ENCODE assay signal across 10 mouse cellular contexts in the genomic region with DNA sequence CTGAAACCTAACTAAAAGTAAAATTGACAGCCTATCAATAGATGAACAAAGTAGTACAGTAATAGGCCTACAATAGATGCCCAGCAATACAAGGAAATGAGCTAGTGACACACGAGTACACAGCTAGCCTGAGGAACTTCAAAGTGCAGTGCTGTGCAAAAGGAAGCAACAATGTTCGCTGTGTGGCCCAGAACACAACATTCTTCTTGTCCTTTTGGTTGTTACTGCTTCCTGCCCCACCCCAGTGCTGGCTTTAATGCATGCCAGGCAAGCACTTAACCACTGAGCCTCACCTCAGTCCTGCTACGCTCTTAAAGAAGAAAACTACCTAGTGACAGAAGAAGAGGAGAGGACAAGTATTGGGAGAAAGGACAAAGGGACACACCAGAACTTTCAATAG.
DNase-seq lines count a peak whose midpoint lies in the region; ATAC-seq lines count a peak whose summit lies in the region.
"Had no signal": no experiment of that assay in that cellular context is flagged by ENCODE, and none has a peak within 500 bp of the region (broad histone marks: within the 10 kb centered on the region; RNA-seq: fewer than 3 reads in every experiment).

No protein-coding gene starts in this region.

- 0 out of 2 replicates have a peak overlapping the region, but pooled peaks have one; percentile 20 for H3K27ac ChIP-seq in neural tube, embryonic 15.5 days (replicated peaks)
- peak overlapping the region; percentile 48; the same call in 1 of the 2 replicates for H3K27ac ChIP-seq in stomach, embryonic 15.5 days
- H3K27ac ChIP-seq: intestine, embryonic 15.5 days had no signal

- no peak overlapping the region for H3K4me3 ChIP-seq in neural tube, embryonic 15.5 days (replicated peaks)
- H3K4me3 ChIP-seq in stomach, embryonic 15.5 days (replicated peaks), result no peak overlapping the region
- H3K4me3 ChIP-seq: intestine, embryonic 15.5 days had no signal

- no peaks in the 10 kb centered on the region for H3K27me3 ChIP-seq in neural tube, embryonic 15.5 days (replicated peaks)
- H3K27me3 ChIP-seq in stomach, embryonic 15.5 days (replicated peaks), result no peaks in the 10 kb centered on the region
- H3K27me3 ChIP-seq: intestine, embryonic 15.5 days had no signal

- intact Hi-C loops in heart, postnatal 10 days (cut with DNase I), result no loop called here

- peaks cover 36% of the 10 kb centered on the region for H3K36me3 ChIP-seq in neural tube, embryonic 15.5 days
- peaks cover 8% of the 10 kb centered on the region for H3K36me3 ChIP-seq in stomach, embryonic 15.5 days

- no peak for ATAC-seq in neural tube, embryonic 15.5 days (ENCODE audit: low FRiP score)
- no peak for ATAC-seq in stomach, embryonic 15.5 days (ENCODE audit: insufficient read depth, low FRiP score, low read depth)
- ATAC-seq: intestine, embryonic 15.5 days had no signal

- no peaks in the 10 kb centered on the region for H3K9me3 ChIP-seq in neural tube, embryonic 15.5 days (replicated peaks)
- H3K9me3 ChIP-seq in stomach, embryonic 15.5 days, result no peaks in the 10 kb centered on the region
- H3K9me3 ChIP-seq: intestine, embryonic 15.5 days had no signal

- H3K4me2 ChIP-seq in neural tube, embryonic 15.5 days, result no peak overlapping the region
- H3K4me2 ChIP-seq in stomach, embryonic 15.5 days, result no peak overlapping the region
- H3K4me2 ChIP-seq: intestine, embryonic 15.5 days had no signal

- WGBS in neural tube, embryonic 15.5 days, result 80% methylated on average over 3 of the region's 3 CpGs
- WGBS in large intestine, adult 2 months, result 24% methylated on average over 3 of the region's 3 CpGs
- 66% methylated on average over 3 of the region's 3 CpGs for WGBS in stomach, embryonic 15.5 days

- DNase-seq in neural tube, embryonic 10.5 days (ENCODE audit: extremely low spot score, low spot score), result no peak
- peak; percentile 26 for DNase-seq in ZHBTc4 (ENCODE audit: low read depth, low spot score)
- DNase-seq in large intestine, adult 2 months (ENCODE audit: low read depth, low spot score), result peak; percentile 14
- no peak for DNase-seq in heart, postnatal 10 days
- DNase-seq in urinary bladder, postnatal 36 days (ENCODE audit: low spot score in 2 of 2), result no peak
- DNase-seq: gastrocnemius, postnatal 14 days; right cerebral cortex, postnatal 4 days had no signal

- no peak overlapping the region for H3K9ac ChIP-seq in neural tube, embryonic 15.5 days (replicated peaks)
- H3K9ac ChIP-seq in stomach, embryonic 15.5 days, result no peak overlapping the region
- H3K9ac ChIP-seq: intestine, embryonic 15.5 days had no signal

- H3K4me1 ChIP-seq in neural tube, embryonic 15.5 days, result no peaks in the 10 kb centered on the region
- H3K4me1 ChIP-seq in stomach, embryonic 15.5 days, result peaks cover 6% of the 10 kb centered on the region; the same call in 1 of the 2 replicates
- H3K4me1 ChIP-seq: intestine, embryonic 15.5 days had no signal

Comparison
In these comparisons a context has a peak if more than half of its experiments do, and no peak if none do; other contexts are left out.
1. DNase-seq: peak in ZHBTc4 (single experiment) and large intestine, adult 2 months (single experiment); none in neural tube, embryonic 10.5 days (single experiment), heart, postnatal 10 days (0 of 2) and urinary bladder, postnatal 36 days (0 of 2).